Mouse (Mus musculus) lung, postnatal 4 days (tissue): ENCODE measurements around the gene Kif26b.

Experiments
- DNase-seq, 2 experiments: peaks; one replicate each; pipeline ENCODE4 v3.0.0; 2021

Gene Kif26b

GRCm38 (mm10) chr1:178667808-178668207, 138.9 kb downstream of the Kif26b start:
- peak in 1 of 2 experiments; percentile 29 for DNase-seq

- DNase-seq, result no peak
Observed at GRCm38 (mm10) chr1:178668907-178669306, 140.0 kb downstream of the Kif26b start.

GRCm38 (mm10) chr1:178673051-178673450, 144.1 kb downstream of the Kif26b start:
- no peak for DNase-seq

GRCm38 (mm10) chr1:178673506-178673905, 144.6 kb downstream of the Kif26b start:
- DNase-seq, result no peak

GRCm38 (mm10) chr1:178675542-178676252, 146.8 kb downstream of the Kif26b start:
- DNase-seq, result no peak

GRCm38 (mm10) chr1:178677160-178677559, 148.2 kb downstream of the Kif26b start:
- DNase-seq, result no peak

GRCm38 (mm10) chr1:178677630-178678221, 148.8 kb downstream of the Kif26b start:
- DNase-seq, result no peak

- DNase-seq, result peak; percentile 6 to 30
Observed at GRCm38 (mm10) chr1:178683631-178684030, 154.7 kb downstream of the Kif26b start.

GRCm38 (mm10) chr1:178684991-178685680, 156.2 kb downstream of the Kif26b start:
- DNase-seq, result no peak

- DNase-seq, result no peak
Observed at GRCm38 (mm10) chr1:178686881-178687280, 158.0 kb downstream of the Kif26b start.

- DNase-seq, result no peak
Observed at GRCm38 (mm10) chr1:178689512-178689911, 160.6 kb downstream of the Kif26b start.

GRCm38 (mm10) chr1:178691679-178692078, 162.8 kb downstream of the Kif26b start:
- DNase-seq, result no peak

GRCm38 (mm10) chr1:178700102-178700501, 171.2 kb downstream of the Kif26b start:
- DNase-seq, result no peak

- no peak for DNase-seq
Observed at GRCm38 (mm10) chr1:178703496-178703895, 174.6 kb downstream of the Kif26b start.

- DNase-seq, result no peak
Observed at GRCm38 (mm10) chr1:178707925-178708351, 179.0 kb downstream of the Kif26b start.

- no peak for DNase-seq
Observed at GRCm38 (mm10) chr1:178708356-178708755, 179.4 kb downstream of the Kif26b start.

GRCm38 (mm10) chr1:178712189-178712873, 183.4 kb downstream of the Kif26b start:
- DNase-seq, result no peak

- DNase-seq, result no peak
Observed at GRCm38 (mm10) chr1:178714209-178714608, 185.3 kb downstream of the Kif26b start.

- no peak for DNase-seq
Observed at GRCm38 (mm10) chr1:178716411-178716810, 187.5 kb downstream of the Kif26b start.

- no peak for DNase-seq
Observed at GRCm38 (mm10) chr1:178720821-178721220, 191.9 kb downstream of the Kif26b start.

- peak; percentile 5 to 29 for DNase-seq
Observed at GRCm38 (mm10) chr1:178722793-178723192, 193.9 kb downstream of the Kif26b start.

- DNase-seq, result no peak
Observed at GRCm38 (mm10) chr1:178725536-178725935, 196.6 kb downstream of the Kif26b start.

GRCm38 (mm10) chr1:178728256-178728655, 199.3 kb downstream of the Kif26b start:
- no peak for DNase-seq
